Mouse (Mus musculus) c-Kit-positive CD71-positive TER-119-positive erythroid progenitor cells, embryonic 14.5 days (primary cell): ENCODE measurements around the gene Gm15217.

Experiments used
- DNase-seq: peaks from one replicate; pipeline ENCODE4 v3.0.0-alpha.2; 2013; ENCODE audit warnings: low spot score

Gene Gm15217

DNA sequence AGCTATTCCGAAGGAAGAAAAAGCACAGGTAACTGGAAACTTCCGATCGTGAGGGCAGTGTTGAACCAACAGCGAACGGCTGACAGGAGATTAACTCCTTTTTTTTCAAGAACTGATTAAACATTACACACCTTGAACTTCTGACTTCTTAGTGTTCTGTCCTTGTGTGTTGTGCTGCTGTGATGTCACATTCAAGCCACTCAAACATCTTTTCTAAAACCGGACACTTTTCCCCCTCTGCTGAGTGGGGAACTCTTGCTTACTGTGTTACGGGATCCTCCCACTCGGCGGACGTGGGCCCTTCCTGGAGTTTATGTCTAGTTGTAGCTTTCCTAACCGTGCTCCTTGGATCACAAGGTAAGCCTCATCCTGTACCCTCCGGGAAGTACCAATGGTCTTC is at the start of gene Gm15217:
Gene Gm15217 (plus strand): TSS at position 130 of the 400 bp plus-strand sequence.
- no peak for DNase-seq

DNA sequence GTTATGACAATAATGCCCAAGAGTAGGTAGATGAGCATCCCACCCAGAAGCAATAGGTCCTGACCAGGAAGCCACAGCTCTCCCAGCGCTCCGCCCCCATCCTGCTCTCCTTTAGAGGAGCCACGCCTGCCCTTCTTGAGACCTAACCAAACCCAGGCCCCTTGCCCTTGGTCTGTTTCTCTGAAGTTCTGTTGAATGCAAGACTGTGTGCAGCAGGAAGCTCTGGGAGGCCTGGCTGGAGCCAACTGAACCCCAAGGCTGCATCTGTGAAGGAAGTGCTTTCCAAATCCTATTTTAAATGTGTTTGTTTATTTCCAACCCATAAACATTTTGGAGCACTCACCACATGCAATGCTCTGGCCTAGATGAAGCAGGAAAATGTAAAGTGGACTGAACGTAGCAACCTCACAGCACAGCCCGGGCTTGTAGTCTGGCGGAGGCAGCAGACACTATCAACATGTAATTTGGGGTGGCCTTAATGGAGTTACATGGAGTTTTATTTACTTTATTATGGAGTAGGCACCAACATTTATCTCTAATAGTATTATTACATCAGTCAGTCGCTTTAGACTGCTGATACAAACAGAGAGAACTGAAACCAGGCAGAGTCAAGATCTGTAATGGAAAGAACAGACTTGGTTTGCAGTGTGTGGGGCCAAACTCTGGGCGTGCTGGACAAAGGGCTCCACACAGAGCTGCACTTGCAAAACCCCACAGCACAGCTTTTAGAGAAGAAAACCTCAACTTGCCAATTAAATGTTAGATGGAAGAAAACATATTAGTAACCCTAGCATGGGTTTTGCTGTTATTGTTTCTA is 45.6 kb upstream of the Gm15217 start:
- DNase-seq: no peak

DNA sequence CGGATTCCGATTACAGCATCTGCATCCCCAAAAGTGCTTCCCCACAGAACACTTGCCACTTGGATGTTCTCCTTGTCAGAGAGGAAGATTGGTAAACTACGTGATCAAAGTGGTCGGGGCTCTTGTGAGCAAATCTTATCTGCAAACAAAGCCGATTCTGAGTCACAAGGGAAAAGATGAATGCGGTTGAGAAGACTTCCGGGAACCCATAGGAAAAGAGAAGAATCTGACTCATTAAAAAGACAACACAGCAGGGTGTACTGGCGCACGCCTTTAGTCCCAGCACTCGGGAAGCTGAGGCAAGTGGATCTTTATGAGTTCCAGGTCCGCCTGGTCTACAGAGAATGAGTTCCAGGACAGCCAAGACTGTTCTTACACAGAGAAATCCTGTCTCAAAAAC is 40.4 kb upstream of the Gm15217 start:
- DNase-seq: no peak

DNA sequence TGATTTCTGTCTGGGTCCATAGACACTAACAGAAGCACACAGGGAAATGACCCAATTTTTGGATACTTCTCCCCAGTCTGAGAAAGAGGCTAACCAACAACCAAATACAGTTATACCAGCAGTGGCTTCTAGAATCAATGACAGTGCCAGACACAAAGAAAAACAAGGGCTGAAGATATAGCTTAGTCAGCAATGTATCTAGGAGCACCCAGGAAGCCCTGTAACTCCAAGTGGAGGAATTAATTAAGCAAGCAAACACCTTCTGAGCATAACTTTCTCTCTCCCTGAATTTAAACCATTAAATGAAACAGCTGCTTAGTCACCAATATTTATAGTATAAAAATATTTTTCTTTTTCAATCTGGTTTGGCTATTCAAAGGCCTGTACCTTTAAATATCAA is 34.5 kb upstream of the Gm15217 start:
- DNase-seq: no peak

DNA sequence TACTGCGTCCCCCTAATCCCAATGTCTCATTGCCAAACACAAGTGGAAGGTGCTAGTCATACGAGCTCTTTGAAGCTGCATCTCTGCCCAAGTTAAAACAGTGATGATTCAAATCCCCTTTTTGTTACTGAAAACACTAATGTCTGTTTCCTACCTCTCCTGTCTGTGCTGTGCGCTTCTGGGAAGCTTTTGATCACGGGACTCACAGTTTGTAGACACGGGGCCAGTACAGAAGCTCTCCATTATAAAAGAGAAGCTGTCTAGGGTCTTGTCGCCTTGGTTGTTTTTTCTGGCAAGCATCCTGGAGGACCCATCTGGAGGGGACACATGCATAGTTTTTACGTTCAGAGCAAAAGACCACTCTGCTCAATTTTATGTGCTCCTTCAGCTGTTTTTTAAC is 21.9 kb upstream of the Gm15217 start:
- DNase-seq: no peak

DNA sequence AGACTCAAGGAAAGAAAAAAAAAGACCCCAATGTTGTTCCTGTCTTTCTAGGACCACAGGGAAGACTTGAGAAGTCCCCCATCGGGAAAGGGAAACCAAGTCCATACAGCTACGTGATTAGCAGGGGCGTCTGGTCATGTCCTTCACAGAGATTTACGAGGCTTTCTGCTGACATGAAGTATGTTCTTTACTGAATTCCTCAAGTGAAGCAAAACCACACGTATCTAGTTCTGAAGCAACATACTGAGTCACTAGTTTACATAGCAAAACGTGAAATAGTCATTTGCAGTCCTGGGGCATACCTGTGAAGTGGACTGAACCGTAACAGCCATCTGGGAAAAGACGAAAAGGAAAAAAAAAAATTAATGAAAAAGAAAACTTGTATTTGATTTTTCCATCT is 21.5 kb upstream of the Gm15217 start:
- no peak for DNase-seq

DNA sequence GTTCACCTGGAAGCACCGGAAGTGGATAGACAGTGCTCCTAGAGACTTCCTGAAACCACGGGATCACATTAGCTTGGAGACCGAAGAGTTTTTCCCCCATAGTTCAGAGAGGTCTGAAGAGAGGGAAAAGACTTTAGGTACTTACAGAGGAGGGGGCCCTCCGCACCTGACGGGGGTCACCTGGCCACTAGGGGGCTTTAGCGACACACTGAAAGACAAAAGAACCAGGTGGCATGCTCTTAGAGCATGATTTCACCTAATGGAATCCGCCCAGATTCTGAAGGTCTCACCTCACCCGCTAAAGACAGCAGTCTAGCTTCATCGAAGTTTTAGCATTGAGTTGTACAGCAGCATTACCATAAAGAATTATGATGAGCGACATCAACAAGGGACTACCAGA is 16.0 kb upstream of the Gm15217 start:
- DNase-seq: no peak

DNA sequence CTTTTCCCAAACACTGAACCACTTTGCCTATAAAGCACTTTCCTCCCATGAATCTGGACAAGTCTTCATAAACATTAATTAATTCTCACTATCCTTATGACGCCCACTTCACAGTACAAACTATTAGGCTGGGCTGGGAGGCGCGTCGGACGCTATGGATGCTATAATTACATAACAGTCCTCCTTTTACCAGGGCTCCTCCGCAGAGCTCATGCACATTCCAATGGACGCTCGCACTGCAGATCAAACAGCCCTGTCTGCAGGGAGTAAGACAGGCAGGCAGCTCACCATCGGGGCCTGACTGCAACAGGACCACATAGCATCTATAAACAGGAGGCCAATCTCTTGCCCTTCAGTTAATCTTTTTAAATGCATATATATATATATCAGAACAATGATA is 6.8 kb upstream of the Gm15217 start:
- DNase-seq: no peak

DNA sequence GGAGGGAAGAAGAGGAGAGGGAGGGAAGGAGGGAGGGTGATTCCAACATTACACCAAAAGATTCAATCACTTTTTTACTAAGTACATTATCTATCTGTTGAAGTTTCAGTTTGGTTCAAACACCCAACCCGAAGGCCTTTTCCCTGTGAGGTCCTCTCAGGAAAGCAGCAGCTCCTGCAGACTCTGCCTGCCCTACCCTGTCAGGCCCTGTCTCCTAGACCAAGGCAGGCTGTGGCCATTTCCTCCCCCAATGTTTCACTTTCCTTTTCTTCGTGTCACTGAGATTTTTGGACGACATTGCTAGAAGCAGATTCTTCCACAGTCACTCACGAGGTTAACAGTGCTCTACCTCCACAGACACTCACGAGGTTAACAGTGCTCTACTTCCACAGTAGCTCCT is 3.4 kb upstream of the Gm15217 start:
- DNase-seq: no peak

DNA sequence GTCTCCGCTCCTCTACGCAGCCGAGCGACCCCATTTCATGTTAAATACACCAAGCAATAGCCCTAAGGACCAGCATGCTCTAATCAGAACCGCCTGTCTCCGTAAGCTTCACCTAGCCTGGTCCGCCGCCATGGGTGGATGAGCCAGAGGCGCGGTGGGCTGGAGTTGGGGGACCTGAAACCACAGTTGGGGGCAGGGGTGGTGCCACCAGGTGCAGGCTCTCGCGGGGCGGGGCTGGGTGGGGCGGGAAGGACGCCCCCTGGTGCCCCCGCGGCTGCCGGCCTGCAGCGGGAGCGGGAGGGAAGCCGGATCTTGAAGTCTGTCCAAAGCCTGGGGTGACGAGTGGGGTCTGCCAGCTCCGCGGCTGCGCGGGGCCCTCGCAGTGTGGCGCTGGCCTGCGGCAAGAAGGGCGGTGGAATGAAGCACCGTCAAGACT is 1.1 kb downstream of the Gm15217 start:
- no peak for DNase-seq

DNA sequence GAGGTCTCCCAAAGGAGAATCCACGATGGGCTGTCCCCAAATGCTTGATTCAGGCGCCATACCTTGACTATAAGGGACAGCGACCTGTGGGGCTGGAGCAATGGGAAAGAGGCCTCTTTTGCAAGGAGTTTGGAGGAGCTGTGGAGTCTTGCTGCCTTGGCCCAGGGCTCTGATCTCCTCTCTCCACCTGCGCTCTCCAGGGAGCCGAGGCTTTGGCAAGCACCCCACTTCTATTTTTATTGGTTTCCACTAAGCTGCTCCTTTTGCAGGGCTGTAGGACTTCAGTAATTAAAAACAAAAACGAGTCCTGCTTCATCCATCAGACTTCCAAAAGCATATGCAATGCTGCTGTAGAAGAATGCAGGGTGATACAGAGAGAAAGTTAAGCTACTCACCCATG is 2.2 kb downstream of the Gm15217 start:
- no peak for DNase-seq

DNA sequence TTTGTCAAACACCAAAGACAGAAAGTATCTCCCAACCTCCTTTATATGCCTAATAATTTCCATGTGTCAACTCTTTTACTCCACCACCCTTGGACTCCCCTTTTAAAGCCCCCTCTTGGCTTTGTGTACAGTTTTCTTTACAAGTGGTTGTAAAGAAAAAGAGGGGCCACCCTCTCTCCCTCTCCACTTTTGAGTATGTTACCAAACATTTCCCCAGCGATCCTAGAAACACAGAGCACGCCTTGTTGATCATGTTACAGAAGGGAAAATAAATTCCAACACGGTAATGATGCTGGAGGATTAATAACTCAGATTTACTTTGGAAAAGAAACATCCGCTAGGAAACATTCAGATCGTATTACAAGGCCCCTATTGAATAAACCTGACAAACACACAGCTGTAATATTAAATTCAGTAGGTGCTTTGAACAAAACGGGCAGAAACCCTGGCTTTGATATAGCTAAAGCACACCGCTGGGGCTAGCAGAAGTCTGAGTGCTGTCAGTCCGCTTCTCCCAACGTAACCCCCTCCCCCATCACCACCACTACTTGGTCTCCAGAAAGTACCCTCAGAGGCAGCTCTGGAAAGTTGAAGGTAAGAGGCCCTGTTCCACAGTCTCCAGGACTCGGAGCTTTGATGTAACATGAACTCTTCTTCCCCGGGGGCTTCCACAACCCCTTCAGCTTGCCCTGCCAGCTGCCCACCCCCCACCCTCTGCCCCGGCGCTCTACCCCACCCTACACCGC is 5.9 kb downstream of the Gm15217 start:
- DNase-seq: no peak

DNA sequence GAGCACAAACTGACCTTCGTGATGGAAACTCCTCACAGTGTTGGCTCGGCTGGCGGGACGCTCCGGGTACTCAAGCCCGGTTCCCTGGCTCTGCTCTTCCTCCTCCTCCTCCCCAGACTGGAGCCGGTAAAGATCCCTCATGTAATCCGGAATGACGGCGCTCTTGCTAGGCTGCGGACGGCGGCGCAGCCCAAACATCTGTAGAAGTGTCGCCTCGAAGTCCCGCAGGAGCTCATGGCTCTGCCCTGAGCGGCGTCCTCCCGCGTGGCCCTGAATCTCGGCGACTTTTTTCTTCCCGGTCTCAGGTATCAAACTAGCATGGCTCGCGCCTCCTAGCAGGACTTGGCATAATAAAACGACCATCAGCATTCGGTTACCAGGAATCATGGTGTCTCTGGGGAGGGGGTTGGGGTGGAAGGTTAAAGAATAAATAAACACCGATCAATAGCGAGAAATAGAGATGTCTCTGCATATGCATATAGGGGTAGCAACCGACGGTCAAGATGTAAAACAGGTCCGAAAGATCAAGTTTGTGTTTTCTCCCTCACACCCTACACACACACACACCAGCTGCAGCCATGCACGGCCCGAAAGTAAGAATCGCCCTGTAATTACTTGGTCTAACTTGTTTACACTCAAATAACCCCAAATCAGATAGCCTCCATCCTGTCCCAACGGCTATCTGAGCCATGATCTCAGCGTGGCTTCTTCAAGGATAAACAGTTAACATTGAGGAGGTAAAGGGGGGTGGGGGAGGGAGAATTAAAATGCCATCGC is 6.7 kb downstream of the Gm15217 start:
- DNase-seq: no peak

DNA sequence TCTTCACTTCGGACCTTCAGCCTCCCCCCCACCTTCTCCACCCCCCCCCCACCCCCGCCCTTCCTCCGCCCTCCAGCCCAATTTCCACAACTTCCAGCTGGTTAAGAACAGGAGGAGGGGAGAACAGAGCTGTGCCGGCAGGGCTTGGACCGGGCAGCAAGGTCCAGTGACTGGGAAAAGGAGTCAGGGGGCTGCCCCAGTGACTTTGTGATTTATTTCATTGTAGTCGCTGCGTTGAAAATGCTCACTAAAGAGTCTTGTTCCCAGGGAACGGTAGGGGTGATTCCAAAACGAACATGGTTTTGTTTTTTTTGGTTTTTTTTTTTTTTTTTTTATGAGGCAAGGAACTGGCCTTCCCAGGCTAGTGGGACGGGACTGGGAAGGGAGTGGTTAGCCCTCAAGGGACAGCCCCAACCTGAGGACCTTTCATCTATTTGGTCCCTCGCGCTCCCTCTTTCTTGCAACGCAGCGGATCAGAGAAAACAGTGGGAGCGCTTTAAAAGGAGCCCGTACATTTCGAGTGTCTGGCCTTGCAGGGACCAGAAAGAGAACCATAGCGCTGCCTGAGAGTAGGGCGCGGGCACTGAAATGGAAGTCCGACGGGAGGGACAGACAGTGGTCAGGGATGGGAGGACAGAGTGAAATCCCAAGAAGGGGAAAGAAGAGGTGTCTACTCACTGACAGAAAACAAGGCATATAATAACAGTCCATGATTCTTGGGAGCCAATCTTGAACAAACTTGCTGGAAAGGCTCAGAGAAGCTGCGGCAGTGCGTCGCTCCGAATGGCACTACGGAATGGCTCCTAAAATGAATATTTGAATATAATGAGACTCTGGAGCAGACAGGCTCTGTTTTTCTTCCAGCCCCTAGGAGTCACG is 7.5 kb downstream of the Gm15217 start:
- DNase-seq: no peak

DNA sequence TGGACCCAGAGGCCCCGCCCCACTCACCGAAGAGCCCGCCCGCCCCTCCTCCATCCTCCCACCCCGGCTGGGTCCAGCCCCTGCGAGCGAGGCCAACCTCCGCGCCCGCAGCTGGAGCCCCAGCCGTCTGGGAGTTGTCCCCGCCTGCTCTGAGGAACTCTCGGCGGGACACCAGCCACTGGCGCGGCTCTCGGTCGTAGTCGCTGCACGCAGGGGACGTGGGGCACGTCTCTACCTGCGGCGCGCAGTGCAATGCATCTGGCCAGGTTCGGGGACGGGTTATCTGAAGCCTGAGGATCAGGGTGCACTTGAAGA is 8.1 kb downstream of the Gm15217 start:
- DNase-seq: no peak

DNA sequence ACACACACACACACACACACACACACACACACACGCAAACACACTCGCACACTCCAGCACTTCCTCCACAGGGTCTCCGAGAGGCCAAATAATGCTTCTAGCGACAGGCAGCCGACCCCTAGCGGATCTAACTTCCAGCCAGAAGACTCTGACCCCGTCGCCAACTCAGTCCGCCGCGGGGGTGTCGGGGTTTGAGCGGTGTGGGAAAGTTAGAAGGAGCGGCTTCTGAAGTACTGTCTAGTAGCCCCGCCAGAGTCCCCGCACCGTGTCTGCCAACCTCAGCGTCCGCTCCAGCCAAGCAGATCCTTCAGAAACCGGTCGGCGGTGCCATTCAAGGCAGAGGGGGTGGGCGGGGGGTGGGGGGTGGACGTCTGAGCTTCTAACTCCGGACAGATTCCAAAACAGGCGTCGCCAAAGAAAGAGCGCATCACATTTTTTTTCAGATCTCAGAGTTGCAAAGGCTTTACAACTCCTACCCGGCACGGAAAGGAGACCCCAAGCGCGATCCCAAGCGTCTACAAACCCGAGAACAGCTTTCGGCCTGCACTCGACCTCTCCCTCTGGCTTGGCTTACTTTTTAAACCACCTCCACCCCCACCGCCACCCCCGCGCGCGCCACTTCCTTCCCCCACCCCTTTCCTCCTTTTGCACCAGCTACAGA is 8.7 kb downstream of the Gm15217 start:
- no peak for DNase-seq

DNA sequence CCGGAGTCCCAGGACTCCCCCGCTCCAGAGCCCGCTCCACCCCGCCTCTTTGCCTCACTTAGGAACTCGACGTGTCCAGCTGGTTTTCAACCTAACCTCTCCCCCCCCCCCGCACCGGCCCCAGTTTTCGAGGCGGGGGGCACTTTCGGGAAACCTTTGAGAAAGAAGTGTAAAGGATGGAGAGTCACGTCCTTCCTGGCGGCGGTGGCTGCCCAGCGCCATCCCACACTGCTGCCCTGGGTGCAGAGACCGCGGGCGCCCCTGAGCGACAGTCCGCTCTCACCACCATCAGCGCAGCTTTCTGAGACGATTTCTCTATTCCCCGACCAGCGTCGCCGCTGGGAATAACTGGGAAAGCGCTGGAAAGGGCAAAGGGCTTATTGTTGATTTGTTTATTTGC is 9.4 kb downstream of the Gm15217 start:
- DNase-seq: no peak

DNA sequence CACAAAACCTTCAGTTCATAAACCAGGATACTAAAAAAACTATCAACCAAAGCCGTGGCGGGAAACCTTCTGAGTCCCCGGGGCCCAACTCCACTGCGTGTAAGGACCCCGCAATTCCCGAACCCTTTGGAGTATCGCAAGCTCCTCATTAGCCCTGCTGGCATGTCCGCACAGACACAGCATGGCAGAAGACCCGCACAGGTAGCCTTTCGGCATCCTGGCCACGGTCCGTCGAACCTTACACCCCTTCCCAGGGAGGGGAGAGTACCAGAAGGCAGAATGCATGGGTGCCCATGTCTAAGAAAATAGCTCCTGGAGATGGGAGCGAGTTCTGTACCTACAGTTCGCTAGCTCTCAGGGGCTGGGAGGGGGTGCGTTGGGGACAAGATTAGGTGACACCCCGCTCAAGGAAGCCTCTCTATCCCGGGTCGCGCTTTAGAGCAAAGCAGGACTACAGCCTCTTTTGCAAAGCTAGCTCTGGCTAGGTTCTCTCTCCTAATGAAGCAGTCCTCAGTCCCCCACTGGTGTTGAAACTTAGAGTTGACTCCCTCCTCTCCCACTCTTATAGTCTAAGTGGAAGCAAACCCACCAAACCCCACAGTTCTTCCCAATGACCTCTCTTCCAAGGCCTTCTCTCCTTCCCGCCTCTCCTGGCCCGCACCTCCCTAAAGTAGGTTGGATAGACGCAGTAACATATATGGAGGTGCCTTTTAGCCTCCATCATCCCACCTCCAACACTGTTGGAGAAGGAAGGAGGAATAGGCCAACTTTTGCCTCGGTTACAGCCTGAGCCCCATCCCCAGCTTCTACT is 10.4 kb downstream of the Gm15217 start:
- DNase-seq: no peak

DNA sequence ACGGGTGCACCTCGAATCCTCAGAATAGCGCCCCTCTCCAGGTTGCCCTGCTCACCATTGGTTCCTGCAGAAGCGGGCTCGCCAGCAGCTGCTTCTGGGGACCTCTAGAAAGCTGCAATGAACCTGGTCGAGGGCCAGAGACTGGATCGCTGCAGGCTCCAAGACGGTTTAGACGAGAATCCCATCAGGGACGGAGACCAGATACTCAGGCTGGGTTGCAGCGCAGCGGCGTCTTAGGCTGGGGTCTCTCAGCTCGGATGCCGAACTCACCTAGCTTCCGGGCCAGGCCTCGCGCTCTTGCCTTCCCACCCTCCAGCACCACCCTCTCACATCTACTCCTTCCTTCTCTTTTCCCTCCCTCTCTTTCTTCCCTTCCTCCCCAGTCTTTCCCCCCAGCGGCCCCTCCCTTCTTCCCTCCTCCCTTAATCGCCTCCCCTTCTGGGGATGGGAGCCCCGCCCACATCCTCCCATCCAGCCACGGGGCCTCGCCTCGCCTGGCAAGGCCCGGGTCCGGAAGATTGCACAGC is 11.1 kb downstream of the Gm15217 start, which contains the start of gene Bmp4:
Gene Bmp4 (minus strand): TSS at position 421 of the 527 bp plus-strand sequence.
- DNase-seq: no peak

DNA sequence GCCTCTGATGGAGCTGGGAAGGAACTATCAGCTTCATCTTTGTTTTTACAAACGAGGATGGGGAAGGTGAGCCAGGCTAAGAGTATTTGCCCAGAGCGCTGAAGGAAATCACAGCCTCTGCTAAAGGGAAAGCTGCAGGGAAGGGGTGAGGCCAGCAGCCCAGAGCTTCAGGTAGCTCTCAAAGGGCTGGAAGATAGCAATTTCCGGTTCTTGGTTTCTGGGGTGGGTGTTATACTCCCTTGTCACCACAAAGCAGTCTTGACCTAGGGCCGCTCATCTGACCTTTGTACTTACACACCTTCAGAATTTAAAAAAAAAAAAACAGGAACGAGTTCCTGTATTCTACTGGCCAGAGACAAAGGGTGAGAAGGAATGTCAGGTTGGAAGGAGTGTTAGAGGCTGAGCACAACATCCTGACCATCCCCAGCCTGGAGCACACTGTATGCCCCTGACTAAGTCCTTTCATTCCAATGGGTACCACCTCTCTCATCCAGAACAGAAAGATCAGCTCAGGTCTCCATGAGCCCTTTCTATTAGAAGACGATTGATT is 12.5 kb downstream of the Gm15217 start:
- no peak for DNase-seq
